Mouse (Mus musculus) left cerebral cortex, adult 2 months (tissue): ENCODE results near the gene Ints4. TPM values are rescaled to one million over a fixed set of nuclear protein-coding genes. Genes with fewer than 3 reads are reported as not detected.
"Not testable (repeated sequence)": the region's sequence is repeated elsewhere in the genome, so short reads cannot be mapped to it uniquely, and the experiment has no call there.

ENCODE experiments used
- DNase-seq, 2 experiments: peaks; one replicate each; pipeline ENCODE4 v3.0.0; 2021 to 2022; ENCODE audit warnings: low spot score in 2 of 2, mixed read lengths in 1 of 2; ENCODE audit errors: extremely low spot score in 1 of 2
- H3K27ac ChIP-seq: fragments of 200-600 bp; 2 replicates; pipeline ENCODE4 v1.8.1; 2022
- H3K4me3 ChIP-seq: fragments of 200-600 bp; 2 replicates; pipeline ENCODE4 v1.8.1; 2022
- CTCF ChIP-seq: fragments of 200-600 bp; IDR thresholded peaks from 2 replicates; pipeline ENCODE4 v1.8.1; 2022; ENCODE audit warnings: antibody characterized with exemption, mild to moderate bottlenecking, moderate library complexity
- intact Hi-C: fragments of 180-260 bp; cut with DNase I; formaldehyde crosslinking; loops from one replicate; pipeline ENCODE4 v1.15.1; 2025
- long read RNA-seq, 2 experiments: library from polyadenylated mRNA; stranded (forward); transcript quantifications; one replicate each; pipeline ENCODE4 v2.0.0; 2021; ENCODE audit warnings: borderline mapping rate in 2 of 2
- total RNA-seq, 2 experiments: library from RNA; stranded (reverse); gene quantifications; 2 replicates each; pipeline ENCODE4 v1.2.3; 2021

Ints4 gene
- 10 to 100 TPM; 28.7 to 30.9 TPM for total RNA-seq
- long read RNA-seq, experiment 1, transcript Ints4-201 (23 exons, 3,240 nt): major isoform, 21 of 37 reads
- long read RNA-seq, experiment 1, partial matches to known transcripts: 6 of 37 reads
- long read RNA-seq, experiment 1, other reads (novel, unspliced or antisense): 10 of 37 reads
- long read RNA-seq, experiment 2, transcript Ints4-201 (23 exons, 3,240 nt): major isoform, 9 of 17 reads
- long read RNA-seq, experiment 2, partial matches to known transcripts: 0 of 17 reads
- long read RNA-seq, experiment 2, other reads (novel, unspliced or antisense): 8 of 17 reads

- TF ChIP-seq CTCF: peak; percentile 7
- peak; percentile 89 to 94 for DNase-seq
- H3K4me3 ChIP-seq: peak within 1 kb of the TSS; percentile 94
- peak within 1 kb of the TSS; percentile 77 for H3K27ac ChIP-seq
- intact Hi-C loops: loop anchor here (1.0 to 5.0 kb wide), 3 partner anchors 54 to 216 kb away; partner anchors contain the start of genes Aamdc, Clns1a and Rsf1
These were observed at the start of gene Ints4 for GRCm38 (mm10) chr7:97480821-97481339. Ints4 (plus strand) TSS chr7:97480956.

GRCm38 (mm10) chr7:97433517-97433916 lies 47.2 kb upstream of the Ints4 start:
- H3K4me3 ChIP-seq, H3K27ac ChIP-seq, intact Hi-C loops, DNase-seq: not testable (repeated sequence)

- no peak overlapping the region for H3K27ac ChIP-seq
- TF ChIP-seq CTCF: no peak
- no peak overlapping the region for H3K4me3 ChIP-seq
- DNase-seq: no peak
- intact Hi-C loops: no loop called here
These were observed 46.2 kb upstream of the Ints4 start for GRCm38 (mm10) chr7:97434517-97434916.

- Histone ChIP-seq H3K4me3 (no peak overlapping the region), H3K27ac (no peak overlapping the region)
- intact Hi-C loops: no loop called here
- no peak for DNase-seq
- no peak for TF ChIP-seq CTCF
These were observed 41.8 kb upstream of the Ints4 start for GRCm38 (mm10) chr7:97438986-97439385.

- Histone ChIP-seq H3K4me3 (no peak overlapping the region), H3K27ac (peak overlapping the region; percentile 76)
- peak; percentile 81 to 88 for DNase-seq
- intact Hi-C loops: no loop called here
- TF ChIP-seq CTCF: no peak
These were observed 34.4 kb upstream of the Ints4 start for GRCm38 (mm10) chr7:97446171-97446925.

- peak in 1 of 2 experiments; percentile 14 for DNase-seq
- H3K27ac ChIP-seq: peak overlapping the region; percentile 76
- no peak overlapping the region for H3K4me3 ChIP-seq
- intact Hi-C loops: no loop called here
- TF ChIP-seq CTCF: no peak; the same call in 1 of the 2 replicates
These were observed 33.7 kb upstream of the Ints4 start for GRCm38 (mm10) chr7:97447050-97447531.

GRCm38 (mm10) chr7:97451023-97451422 lies 29.7 kb upstream of the Ints4 start, which contains the start of gene Kctd14:
Kctd14 (plus strand) TSS chr7:97451323.
- H3K4me3 ChIP-seq, intact Hi-C loops, DNase-seq, H3K27ac ChIP-seq: not testable (repeated sequence)

- intact Hi-C loops: no loop called here
- DNase-seq: no peak
These were observed 28.6 kb upstream of the Ints4 start for GRCm38 (mm10) chr7:97452196-97452595.

GRCm38 (mm10) chr7:97453141-97453921 lies 27.4 kb upstream of the Ints4 start:
- no peak overlapping the region for H3K27ac ChIP-seq
- peak in 1 of 2 experiments; percentile 12 for DNase-seq
- H3K4me3 ChIP-seq: peak overlapping the region; percentile 25; the same call in 1 of the 2 replicates
- no peak for TF ChIP-seq CTCF
- intact Hi-C loops: no loop called here

More at GRCm38 (mm10) chr7:97452196-97452595, 28.6 kb upstream of the Ints4 start:
- TF ChIP-seq CTCF: no peak
- no peak overlapping the region for H3K27ac ChIP-seq
- no peak overlapping the region for H3K4me3 ChIP-seq

- no peak for TF ChIP-seq CTCF
- intact Hi-C loops: no loop called here
- Histone ChIP-seq H3K4me3 (no peak overlapping the region), H3K27ac (no peak overlapping the region)
- no peak for DNase-seq
These were observed 26.0 kb upstream of the Ints4 start for GRCm38 (mm10) chr7:97454795-97455194.

- TF ChIP-seq CTCF: no peak
- Histone ChIP-seq H3K4me3 (no peak overlapping the region), H3K27ac (no peak overlapping the region)
- intact Hi-C loops: no loop called here
- DNase-seq: no peak
These were observed 25.2 kb upstream of the Ints4 start for GRCm38 (mm10) chr7:97455577-97455976.
